Mouse (Mus musculus) limb, embryonic 15.5 days (tissue): ENCODE results near the gene Gcfc2. TPM values are rescaled to one million over a fixed set of nuclear protein-coding genes. Genes with fewer than 3 reads are reported as not detected.

Experiments
- ATAC-seq: fragments of 200-750 bp; cut with Nextera tagmentation; 2 replicates; pipeline ENCODE4 v1.8.0; 2017; ENCODE audit warnings: low read depth, moderate TSS enrichment; ENCODE audit not compliant: insufficient number of reproducible peaks, low FRiP score, low TSS enrichment
- H3K27ac ChIP-seq: fragments of 300-500 bp; sonication (generic); 2 replicates; pipeline ENCODE4 v1.5.1; 2015; ENCODE audit warnings: moderate library complexity, mild to moderate bottlenecking, inconsistent platforms
- H3K27me3 ChIP-seq: fragments of 300-500 bp; sonication (generic); 2 replicates; pipeline ENCODE4 v1.6.1; 2015; ENCODE audit warnings: inconsistent platforms
- H3K36me3 ChIP-seq: fragments of 300-500 bp; sonication (generic); 2 replicates; pipeline ENCODE4 v1.6.1; 2015; ENCODE audit warnings: inconsistent platforms
- H3K4me1 ChIP-seq: fragments of 300-500 bp; sonication (generic); 2 replicates; pipeline ENCODE4 v1.6.1; 2015; ENCODE audit warnings: inconsistent platforms
- H3K4me2 ChIP-seq: fragments of 300-500 bp; sonication (generic); 2 replicates; pipeline ENCODE4 v1.6.1; 2015; ENCODE audit warnings: mild to moderate bottlenecking, inconsistent platforms
- H3K4me3 ChIP-seq: fragments of 300-500 bp; sonication (generic); 2 replicates; pipeline ENCODE4 v1.5.1; 2015; ENCODE audit warnings: mild to moderate bottlenecking, inconsistent platforms
- H3K9ac ChIP-seq: fragments of 300-500 bp; sonication (generic); 2 replicates; pipeline ENCODE4 v1.6.1; 2015; ENCODE audit warnings: inconsistent platforms
- H3K9me3 ChIP-seq: fragments of 300-500 bp; sonication (generic); 2 replicates; pipeline ENCODE4 v1.6.1; 2016; ENCODE audit warnings: inconsistent platforms
- WGBS: fragments of 180-500 bp; shearing (Covaris S2); methylation state at CpG from one replicate; pipeline ENCODE4 v1.1.7; 2015; 5-methylcytosine and 5-hydroxymethylcytosine counted together
- polyA plus RNA-seq: library from polyadenylated mRNA; unstranded; fragments of >200 nt; fragmentation: Nextera tagmentation; extraction: Ambion mirVana; gene quantifications from 2 replicates; pipeline ENCODE4 v1.2.1, GENCODE M21; 2015

The Gcfc2 gene
- polyA plus RNA-seq: 7.5 and 8.8 TPM in 2 replicates

- H3K9ac ChIP-seq: peak within 1 kb of the TSS; percentile 97
- H3K36me3 ChIP-seq: peaks cover 27% of the 10 kb centered on the region
- H3K4me2 ChIP-seq: peak within 1 kb of the TSS; percentile 61
- H3K27me3 ChIP-seq: no peaks in the 10 kb centered on the region
- peak; percentile 84 for ATAC-seq
- peak within 1 kb of the TSS; percentile 90 for H3K4me3 ChIP-seq
- H3K9me3 ChIP-seq: no peaks in the 10 kb centered on the region
- under 1% methylated on average over 56 of the region's 56 CpGs for WGBS
- peak within 1 kb of the TSS; percentile 67; the same call in 1 of the 2 replicates for H3K27ac ChIP-seq
- 0 out of 2 replicates have a peak, but pooled peaks cover 7% of the 10 kb centered on the region for H3K4me1 ChIP-seq
Observed at GRCm38 (mm10) chr6:81923523-81924142, at the start of gene Gcfc2. Gene Gcfc2, plus strand, starts transcription at chr6:81923669.

- Histone ChIP-seq H3K4me1 (no peaks in the 10 kb centered on the region), H3K9me3 (no peaks in the 10 kb centered on the region), H3K36me3 (no peaks in the 10 kb centered on the region), H3K4me3 (no peak overlapping the region), H3K4me2 (no peak overlapping the region), H3K27me3 (no peaks in the 10 kb centered on the region), H3K27ac (no peak overlapping the region), H3K9ac (no peak overlapping the region)
- WGBS: 77% methylated on average over 3 of the region's 3 CpGs
- ATAC-seq: no peak
Observed at GRCm38 (mm10) chr6:81895678-81896230, 27.7 kb upstream of the Gcfc2 start.

- Histone ChIP-seq H3K36me3 (no peaks in the 10 kb centered on the region), H3K4me2 (no peak overlapping the region), H3K27me3 (no peaks in the 10 kb centered on the region), H3K4me1 (no peaks in the 10 kb centered on the region), H3K4me3 (no peak overlapping the region), H3K27ac (no peak overlapping the region), H3K9me3 (no peaks in the 10 kb centered on the region), H3K9ac (no peak overlapping the region)
- 84% methylated on average over 25 of the region's 25 CpGs for WGBS
- ATAC-seq: no peak
Observed at GRCm38 (mm10) chr6:81910302-81910855, 13.1 kb upstream of the Gcfc2 start.

GRCm38 (mm10) chr6:81911244-81911643, 12.2 kb upstream of the Gcfc2 start:
- no peak for ATAC-seq
- Histone ChIP-seq H3K9me3 (no peaks in the 10 kb centered on the region), H3K4me3 (no peak overlapping the region), H3K27me3 (no peaks in the 10 kb centered on the region), H3K4me2 (no peak overlapping the region), H3K4me1 (no peaks in the 10 kb centered on the region), H3K9ac (no peak overlapping the region), H3K36me3 (no peaks in the 10 kb centered on the region), H3K27ac (no peak overlapping the region)
- WGBS: 90% methylated on average over 5 of the region's 5 CpGs

- Histone ChIP-seq H3K4me2 (no peak overlapping the region), H3K27me3 (no peaks in the 10 kb centered on the region), H3K4me3 (no peak overlapping the region), H3K4me1 (no peaks in the 10 kb centered on the region), H3K9ac (no peak overlapping the region), H3K27ac (no peak overlapping the region), H3K9me3 (no peaks in the 10 kb centered on the region), H3K36me3 (no peaks in the 10 kb centered on the region)
- no peak for ATAC-seq
- 80% methylated on average over 4 of the region's 4 CpGs for WGBS
Observed at GRCm38 (mm10) chr6:81911713-81912112, 11.8 kb upstream of the Gcfc2 start.

- Histone ChIP-seq H3K27me3 (no peaks in the 10 kb centered on the region), H3K4me3 (no peak overlapping the region), H3K9ac (no peak overlapping the region), H3K27ac (no peak overlapping the region), H3K4me2 (no peak overlapping the region), H3K9me3 (no peaks in the 10 kb centered on the region), H3K36me3 (no peaks in the 10 kb centered on the region), H3K4me1 (no peaks in the 10 kb centered on the region)
- 61% methylated on average over 3 of the region's 3 CpGs for whole genome bisulfite sequencing
- no peak for ATAC-seq
Observed at GRCm38 (mm10) chr6:81912177-81912576, 11.3 kb upstream of the Gcfc2 start.

- WGBS: 13% methylated on average over 5 of the region's 5 CpGs
Observed at GRCm38 (mm10) chr6:81924304-81924703, 835 bp downstream of the Gcfc2 start.

GRCm38 (mm10) chr6:81929402-81929801, 5.9 kb downstream of the Gcfc2 start:
- no peaks in the 10 kb centered on the region for H3K9me3 ChIP-seq
- 0 out of 2 replicates have a peak, but pooled peaks cover 4% of the 10 kb centered on the region for H3K4me1 ChIP-seq
- H3K9ac ChIP-seq: no peak overlapping the region
- H3K4me2 ChIP-seq: no peak overlapping the region
- H3K4me3 ChIP-seq: no peak overlapping the region
- H3K27ac ChIP-seq: no peak overlapping the region
- WGBS: 92% methylated on average over 4 of the region's 4 CpGs
- peaks cover 68% of the 10 kb centered on the region for H3K36me3 ChIP-seq
- H3K27me3 ChIP-seq: no peaks in the 10 kb centered on the region
- no peak for ATAC-seq

More at GRCm38 (mm10) chr6:81924304-81924703, 835 bp downstream of the Gcfc2 start:
- H3K4me1 ChIP-seq: 0 out of 2 replicates have a peak, but pooled peaks cover 7% of the 10 kb centered on the region
- H3K9me3 ChIP-seq: no peaks in the 10 kb centered on the region
- peak overlapping the region; percentile 61 for H3K4me2 ChIP-seq
- peak overlapping the region; percentile 97 for H3K9ac ChIP-seq
- peak overlapping the region; percentile 90 for H3K4me3 ChIP-seq
- ATAC-seq: no peak
- no peaks in the 10 kb centered on the region for H3K27me3 ChIP-seq
- H3K36me3 ChIP-seq: peaks cover 27% of the 10 kb centered on the region
- H3K27ac ChIP-seq: no peak overlapping the region

GRCm38 (mm10) chr6:81933281-81933680, 9.8 kb downstream of the Gcfc2 start:
- Histone ChIP-seq H3K27me3 (no peaks in the 10 kb centered on the region), H3K9me3 (no peaks in the 10 kb centered on the region), H3K36me3 (peaks cover 67% of the 10 kb centered on the region), H3K9ac (no peak overlapping the region), H3K27ac (no peak overlapping the region), H3K4me3 (no peak overlapping the region), H3K4me2 (no peak overlapping the region), H3K4me1 (no peaks in the 10 kb centered on the region)
- ATAC-seq: no peak
- 94% methylated on average over 3 of the region's 3 CpGs for WGBS

- Histone ChIP-seq H3K4me2 (no peak overlapping the region), H3K27me3 (no peaks in the 10 kb centered on the region), H3K4me1 (no peaks in the 10 kb centered on the region), H3K9ac (no peak overlapping the region), H3K27ac (no peak overlapping the region), H3K36me3 (peaks cover 69% of the 10 kb centered on the region), H3K9me3 (no peaks in the 10 kb centered on the region), H3K4me3 (no peak overlapping the region)
- 88% methylated on average over 5 of the region's 5 CpGs for WGBS
- no peak for ATAC-seq
Observed at GRCm38 (mm10) chr6:81941718-81942117, 18.2 kb downstream of the Gcfc2 start.

GRCm38 (mm10) chr6:81943281-81943680, 19.8 kb downstream of the Gcfc2 start:
- H3K4me2 ChIP-seq: no peak overlapping the region
- no peak overlapping the region for H3K4me3 ChIP-seq
- 91% methylated on average over 2 of the region's 2 CpGs for WGBS
- H3K27me3 ChIP-seq: no peaks in the 10 kb centered on the region
- H3K9me3 ChIP-seq: no peaks in the 10 kb centered on the region
- H3K36me3 ChIP-seq: peaks cover 75% of the 10 kb centered on the region
- H3K27ac ChIP-seq: no peak overlapping the region
- ATAC-seq: no peak
- no peaks in the 10 kb centered on the region for H3K4me1 ChIP-seq
- no peak overlapping the region for H3K9ac ChIP-seq

- Histone ChIP-seq H3K36me3 (peaks cover 84% of the 10 kb centered on the region), H3K27me3 (no peaks in the 10 kb centered on the region), H3K4me2 (no peak overlapping the region), H3K9ac (no peak overlapping the region), H3K9me3 (no peaks in the 10 kb centered on the region), H3K4me3 (no peak overlapping the region), H3K27ac (no peak overlapping the region), H3K4me1 (no peaks in the 10 kb centered on the region)
- no peak for ATAC-seq
- 82% methylated on average over 3 of the region's 3 CpGs for WGBS
Observed at GRCm38 (mm10) chr6:81944432-81944831, 21.0 kb downstream of the Gcfc2 start.
